Mouse (Mus musculus) forebrain, embryonic 14.5 days (tissue): ENCODE results near the gene Cd81. TPM values are rescaled to one million over a fixed set of nuclear protein-coding genes. Genes with fewer than 3 reads are reported as not detected.

Source experiments
- ATAC-seq: fragments of 200-750 bp; cut with Nextera tagmentation; 2 replicates; pipeline ENCODE4 v1.8.0; 2017; ENCODE audit warnings: mild to moderate bottlenecking, moderate library complexity
- DNase-seq: peaks from one replicate; pipeline ENCODE4 v3.0.0-alpha.2; 2015; ENCODE audit warnings: low spot score
- H3K27ac ChIP-seq: fragments of 300-500 bp; sonication (generic); 2 replicates; pipeline ENCODE4 v1.5.1; 2014; ENCODE audit warnings: low read depth, mild to moderate bottlenecking, control low read depth, low read length, moderate library complexity
- H3K27me3 ChIP-seq: fragments of 300-500 bp; sonication (generic); replicated peaks from 2 replicates; pipeline ENCODE4 v1.6.1; 2014; ENCODE audit warnings: low read length, control low read depth, mixed read lengths; ENCODE audit not compliant: control insufficient read depth, insufficient read depth
- H3K36me3 ChIP-seq: fragments of 300-500 bp; sonication (generic); 2 replicates; pipeline ENCODE4 v1.6.1; 2014; ENCODE audit warnings: low read length, control low read depth; ENCODE audit not compliant: control insufficient read depth, insufficient read depth
- H3K4me1 ChIP-seq: fragments of 300-500 bp; sonication (generic); 2 replicates; pipeline ENCODE4 v1.6.1; 2014; ENCODE audit warnings: antibody characterized with exemption, low read length, control low read depth; ENCODE audit not compliant: control insufficient read depth, insufficient read depth
- H3K4me2 ChIP-seq: fragments of 300-500 bp; sonication (generic); 2 replicates; pipeline ENCODE4 v1.6.1; 2014; ENCODE audit warnings: mild to moderate bottlenecking, control low read depth, low read length
- H3K4me3 ChIP-seq: fragments of 300-500 bp; sonication (generic); 2 replicates; pipeline ENCODE4 v1.5.1; 2014; ENCODE audit warnings: low read depth, low read length, control low read depth
- H3K9ac ChIP-seq: fragments of 300-500 bp; sonication (generic); 2 replicates; pipeline ENCODE4 v1.6.1; 2014; ENCODE audit warnings: mild to moderate bottlenecking, low read length, control low read depth, moderate library complexity
- H3K9me3 ChIP-seq: fragments of 300-500 bp; sonication (generic); replicated peaks from 2 replicates; pipeline ENCODE4 v1.6.1; 2016; ENCODE audit warnings: low read length, control low read depth, mixed read lengths; ENCODE audit not compliant: control insufficient read depth
- WGBS: fragments of 180-500 bp; shearing (Covaris S2); extraction: QIAGEN DNeasy Blood & Tissue Kit; methylation state at CpG from one replicate; pipeline ENCODE4 v1.1.7; 2014; 5-methylcytosine and 5-hydroxymethylcytosine counted together
- polyA plus RNA-seq: library from polyadenylated mRNA; unstranded; fragments of >200 nt; fragmentation: Nextera tagmentation; extraction: Ambion mirVana; gene quantifications from 2 replicates; pipeline ENCODE4 v1.2.1, GENCODE M21; 2014

Cd81 gene
- polyA plus RNA-seq, 1 experiment from 2014 or later = 343 TPM

DNA sequence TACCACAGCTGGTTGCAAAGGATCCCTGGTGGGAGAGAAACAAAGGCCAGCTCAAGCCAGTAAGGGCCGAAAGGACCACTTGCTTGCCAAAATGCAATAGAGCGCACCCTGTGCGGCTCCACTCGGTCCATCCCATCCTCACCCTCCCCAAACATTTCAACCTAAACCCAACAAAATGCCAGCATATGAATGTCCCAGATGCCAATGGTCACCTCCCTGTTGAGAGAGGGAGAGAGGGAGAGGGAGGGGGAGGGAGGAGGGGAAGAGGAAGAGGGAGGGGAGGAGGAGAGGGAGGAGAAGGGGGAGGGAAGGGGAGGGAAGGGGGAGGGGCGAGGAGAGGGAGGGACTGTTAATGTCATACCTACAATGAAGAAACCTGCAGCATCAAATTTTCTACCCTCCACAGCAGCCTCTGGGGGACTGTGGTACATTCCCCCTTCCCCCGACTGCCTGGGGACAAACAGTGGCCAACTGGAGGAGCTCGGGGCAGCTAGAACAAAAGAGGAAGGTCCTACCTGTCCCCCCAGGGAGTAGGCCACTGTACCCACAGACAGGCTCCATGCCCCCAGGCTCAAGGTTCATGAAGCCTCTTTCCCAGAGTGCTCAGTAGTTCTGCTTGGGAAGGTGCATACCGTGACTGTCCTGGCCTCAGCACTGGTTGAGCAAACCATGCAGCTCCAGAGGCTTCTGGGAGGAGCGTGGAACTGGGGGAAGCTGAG, 36.0 kb upstream of the Cd81 start:
- Histone ChIP-seq H3K9ac (no peak overlapping the region), H3K36me3 (no peaks in the 10 kb centered on the region), H3K27ac (0 out of 2 replicates have a peak overlapping the region, but pooled peaks have one; percentile 39), H3K9me3 (no peaks in the 10 kb centered on the region), H3K4me2 (no peak overlapping the region), H3K4me1 (peaks cover 12% of the 10 kb centered on the region), H3K4me3 (no peak overlapping the region), H3K27me3 (no peaks in the 10 kb centered on the region)
- WGBS = 47% methylated on average over 8 of the region's 9 CpGs
- ATAC-seq (peak; percentile 42), DNase-seq (no peak)

DNA sequence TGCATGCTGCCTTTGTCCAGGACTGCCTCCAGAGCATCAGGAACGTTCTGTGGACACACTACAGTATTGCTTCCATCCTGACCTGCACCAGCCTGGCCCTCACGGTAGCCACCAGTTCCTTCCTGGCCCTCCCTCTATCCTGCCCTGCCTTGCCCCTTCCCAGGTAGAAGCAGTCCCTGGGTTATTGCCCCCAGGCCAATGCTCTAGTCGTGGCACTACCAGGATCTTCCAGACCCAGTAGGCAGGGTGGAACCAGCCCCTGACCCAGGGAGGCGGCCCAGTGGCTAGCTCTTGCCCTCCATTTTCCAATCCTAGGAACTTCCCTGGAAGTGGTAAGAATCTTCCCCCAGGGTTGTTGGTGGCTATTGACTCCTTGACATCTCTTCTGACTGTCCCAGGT, 35.4 kb upstream of the Cd81 start:
- WGBS = 78% methylated on average over 4 of the region's 4 CpGs
- Histone ChIP-seq H3K4me1 (peaks cover 11% of the 10 kb centered on the region), H3K27ac (no peak overlapping the region), H3K9ac (no peak overlapping the region), H3K4me2 (no peak overlapping the region), H3K9me3 (no peaks in the 10 kb centered on the region), H3K36me3 (no peaks in the 10 kb centered on the region), H3K27me3 (no peaks in the 10 kb centered on the region), H3K4me3 (no peak overlapping the region)
- no peak for DNase-seq
- ATAC-seq = no peak

DNA sequence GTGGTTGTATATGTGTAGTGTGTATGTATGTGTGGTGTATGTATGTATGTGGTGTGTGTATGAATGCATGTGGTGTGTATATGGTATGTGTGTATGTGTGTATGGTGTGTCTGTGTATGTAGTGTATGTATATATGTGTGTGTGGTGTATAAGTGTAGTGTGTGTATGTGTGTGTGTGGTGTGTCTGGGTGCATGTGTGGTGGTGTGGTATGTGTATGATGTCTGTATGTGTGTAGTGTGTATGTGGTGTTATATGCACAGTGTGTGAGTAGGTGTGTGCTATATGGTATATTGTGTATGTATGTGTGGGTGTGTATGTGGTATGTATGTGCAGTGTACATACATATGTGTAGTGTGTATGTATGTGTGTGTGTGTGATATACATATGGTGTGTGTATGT, 32.5 kb upstream of the Cd81 start:
- Histone ChIP-seq H3K36me3 (0 out of 2 replicates have a peak, but pooled peaks cover under 1% of the 10 kb centered on the region), H3K9me3 (no peaks in the 10 kb centered on the region), H3K4me3 (no peak overlapping the region), H3K9ac (no peak overlapping the region), H3K4me1 (peaks cover 8% of the 10 kb centered on the region; the same call in 1 of the 2 replicates), H3K4me2 (no peak overlapping the region), H3K27me3 (no peaks in the 10 kb centered on the region), H3K27ac (no peak overlapping the region)
- ATAC-seq (no peak), DNase-seq (no peak)

DNA sequence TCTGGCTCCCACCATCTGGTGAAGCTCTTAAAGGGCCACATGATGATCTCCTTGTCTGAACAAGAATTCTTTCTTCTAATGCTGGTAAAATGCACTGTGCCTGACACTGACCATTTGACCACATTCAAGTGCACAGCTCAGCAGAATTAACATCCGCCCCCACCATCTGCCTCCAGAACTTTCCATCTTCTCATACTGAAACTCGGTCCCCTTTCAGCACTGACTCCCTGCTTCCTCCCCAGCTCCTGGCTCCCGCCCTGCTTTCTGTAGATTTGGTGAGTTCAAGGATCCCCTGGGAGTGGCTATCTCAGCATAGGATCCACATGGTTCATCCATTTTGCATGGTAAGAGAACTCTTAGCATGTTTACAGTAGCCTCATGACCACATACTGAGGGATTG, 31.8 kb upstream of the Cd81 start:
- H3K36me3 ChIP-seq = 0 out of 2 replicates have a peak, but pooled peaks cover 4% of the 10 kb centered on the region
- DNase-seq (no peak), ATAC-seq (no peak)
- H3K9me3 ChIP-seq = no peaks in the 10 kb centered on the region
- no peaks in the 10 kb centered on the region for H3K27me3 ChIP-seq
- WGBS = 84% methylated on average over 3 of the region's 3 CpGs
- no peak overlapping the region for H3K9ac ChIP-seq
- peaks cover 6% of the 10 kb centered on the region; the same call in 1 of the 2 replicates for H3K4me1 ChIP-seq
- H3K4me2 ChIP-seq = no peak overlapping the region
- H3K27ac ChIP-seq = no peak overlapping the region
- H3K4me3 ChIP-seq = no peak overlapping the region

DNA sequence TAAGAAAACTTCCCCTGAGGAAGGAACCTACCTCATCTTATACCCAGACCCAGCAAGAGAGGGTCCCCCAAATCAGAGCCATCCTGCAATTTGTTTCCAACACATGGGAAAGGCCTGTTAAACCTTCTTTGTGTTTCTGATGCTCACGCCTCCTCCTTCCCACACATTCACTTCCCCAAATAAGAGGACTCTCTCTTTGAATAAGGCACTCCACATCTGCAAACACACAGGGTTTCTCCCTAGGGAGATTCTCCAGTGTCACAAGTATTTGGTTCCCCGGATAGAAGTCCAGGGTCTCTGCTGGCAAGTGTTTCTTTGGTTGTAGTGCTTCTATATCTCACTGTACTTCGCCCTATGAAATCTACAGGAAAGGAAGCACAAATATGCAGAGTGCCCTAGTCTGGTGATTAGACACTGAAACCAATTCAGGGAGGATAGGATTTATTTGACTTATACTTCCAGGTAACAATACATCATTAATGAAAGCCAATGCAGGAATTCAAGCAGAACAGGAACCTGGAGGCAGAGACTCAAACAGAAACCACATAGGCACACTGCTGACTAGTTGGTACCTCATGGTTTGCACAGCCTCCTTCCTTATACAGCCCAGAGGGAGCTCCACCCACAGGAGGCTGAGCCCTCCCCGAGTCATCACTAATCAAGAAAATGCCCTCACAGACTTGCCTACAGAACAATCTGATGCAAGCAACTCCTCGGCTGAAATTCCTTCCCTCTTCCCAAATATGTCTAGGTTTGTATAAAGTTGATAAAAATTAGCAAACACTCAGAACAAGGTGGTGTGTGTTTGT, 31.0 kb upstream of the Cd81 start:
- H3K36me3 ChIP-seq = 0 out of 2 replicates have a peak, but pooled peaks cover 4% of the 10 kb centered on the region
- no peak overlapping the region for H3K9ac ChIP-seq
- H3K9me3 ChIP-seq = no peaks in the 10 kb centered on the region
- no peak overlapping the region for H3K4me3 ChIP-seq
- 71% methylated on average over 5 of the region's 5 CpGs for WGBS
- no peak for ATAC-seq
- DNase-seq = no peak
- no peak overlapping the region for H3K4me2 ChIP-seq
- H3K27me3 ChIP-seq = no peaks in the 10 kb centered on the region
- no peak overlapping the region for H3K27ac ChIP-seq
- H3K4me1 ChIP-seq = no peaks in the 10 kb centered on the region

DNA sequence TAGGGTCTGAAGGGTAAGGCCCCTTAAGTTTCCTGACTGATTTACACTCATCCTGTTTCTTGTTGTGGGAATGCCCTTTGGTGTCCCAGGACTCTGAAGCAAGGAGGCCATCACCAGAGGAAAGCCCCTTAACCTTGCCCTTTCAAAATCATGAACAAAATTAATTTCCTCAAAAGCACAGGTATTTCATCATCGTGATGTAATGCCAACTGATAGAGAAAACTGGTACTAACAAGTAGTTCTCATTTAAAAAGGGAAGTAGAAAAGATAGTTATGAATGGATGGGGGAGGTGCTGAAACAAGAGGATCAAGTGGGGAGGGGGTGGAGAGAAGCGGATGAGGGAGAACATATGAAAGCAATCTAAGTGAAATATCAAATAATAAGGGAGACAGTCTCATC, 29.0 kb upstream of the Cd81 start:
- ATAC-seq (no peak), DNase-seq (no peak)
- WGBS = 97% methylated on average over 2 of the region's 2 CpGs
- no peaks in the 10 kb centered on the region for H3K4me1 ChIP-seq
- no peak overlapping the region for H3K4me3 ChIP-seq
- no peak overlapping the region for H3K4me2 ChIP-seq
- no peak overlapping the region for H3K27ac ChIP-seq
- H3K9me3 ChIP-seq = no peaks in the 10 kb centered on the region
- H3K36me3 ChIP-seq = 0 out of 2 replicates have a peak, but pooled peaks cover 4% of the 10 kb centered on the region
- H3K27me3 ChIP-seq = no peaks in the 10 kb centered on the region
- no peak overlapping the region for H3K9ac ChIP-seq

DNA sequence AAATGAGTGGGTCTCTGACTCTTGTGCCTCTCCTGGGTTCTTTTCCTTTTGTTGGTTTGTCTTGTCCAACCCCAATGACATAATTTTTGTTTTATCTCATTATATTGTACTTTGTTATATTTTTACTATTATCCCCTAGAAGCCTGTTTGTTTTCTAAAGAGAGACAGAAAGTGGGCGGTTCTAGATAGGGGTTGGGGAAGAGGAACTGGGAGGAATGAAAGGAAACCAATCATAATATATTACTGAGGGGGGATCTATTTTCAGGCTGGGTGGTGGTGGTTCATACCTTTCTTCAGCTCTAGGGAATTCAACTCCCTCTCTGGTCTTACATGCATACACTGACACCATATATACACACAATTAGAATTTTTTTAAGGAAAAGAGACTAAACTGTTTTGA, 28.2 kb upstream of the Cd81 start:
- Histone ChIP-seq H3K9me3 (no peaks in the 10 kb centered on the region), H3K4me1 (no peaks in the 10 kb centered on the region), H3K27ac (no peak overlapping the region), H3K4me2 (no peak overlapping the region), H3K36me3 (0 out of 2 replicates have a peak, but pooled peaks cover 4% of the 10 kb centered on the region), H3K9ac (no peak overlapping the region), H3K27me3 (no peaks in the 10 kb centered on the region), H3K4me3 (no peak overlapping the region)
- ATAC-seq (no peak), DNase-seq (no peak)
- 97% methylated on average over 1 of the region's 1 CpGs for WGBS

DNA sequence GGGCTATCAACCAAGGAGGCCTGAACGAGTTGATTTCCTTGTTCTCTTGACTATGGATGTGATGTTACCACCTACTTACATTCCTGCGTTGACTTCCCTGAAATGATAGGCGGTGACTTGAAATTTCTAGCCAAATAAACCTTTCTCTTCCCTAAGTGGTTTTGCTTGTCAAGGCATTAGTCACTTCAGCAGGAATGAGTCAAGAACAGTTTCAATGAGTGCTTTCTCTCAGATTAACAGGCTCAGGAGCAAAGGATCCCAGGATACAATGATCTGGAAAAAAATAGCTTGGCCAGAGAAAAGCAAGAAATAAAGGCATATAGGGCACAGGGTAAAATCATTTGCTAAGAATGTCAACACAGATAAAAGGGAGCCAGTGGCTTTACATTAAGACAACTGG, 27.0 kb upstream of the Cd81 start:
- WGBS = 90% methylated on average over 3 of the region's 3 CpGs
- no peak overlapping the region for H3K27ac ChIP-seq
- H3K9me3 ChIP-seq = no peaks in the 10 kb centered on the region
- no peak overlapping the region for H3K4me3 ChIP-seq
- H3K4me1 ChIP-seq = no peaks in the 10 kb centered on the region
- no peak for ATAC-seq
- H3K9ac ChIP-seq = no peak overlapping the region
- H3K27me3 ChIP-seq = no peaks in the 10 kb centered on the region
- H3K4me2 ChIP-seq = no peak overlapping the region
- 0 out of 2 replicates have a peak, but pooled peaks cover 4% of the 10 kb centered on the region for H3K36me3 ChIP-seq
- DNase-seq = no peak

DNA sequence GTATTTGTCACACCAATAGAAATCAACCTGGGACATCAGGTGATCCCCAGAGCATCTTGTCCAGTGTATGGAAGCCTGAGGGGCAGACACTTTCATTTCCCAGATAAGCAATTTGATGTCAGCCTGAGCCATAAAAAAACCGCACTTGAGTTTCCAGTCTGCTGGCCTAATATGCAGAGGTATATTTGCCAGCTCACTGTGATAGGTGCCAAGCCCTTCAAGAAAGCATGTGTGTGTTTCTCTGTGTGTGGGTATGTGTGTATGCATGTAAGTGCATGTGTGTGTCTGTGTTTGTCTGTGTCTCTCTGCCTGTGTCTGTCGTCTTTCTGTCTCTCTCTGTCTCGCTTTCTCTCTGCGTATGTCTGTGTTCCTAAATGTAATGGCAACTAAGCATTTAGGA, 25.3 kb upstream of the Cd81 start:
- Histone ChIP-seq H3K9me3 (no peaks in the 10 kb centered on the region), H3K27me3 (no peaks in the 10 kb centered on the region), H3K4me1 (no peaks in the 10 kb centered on the region), H3K27ac (no peak overlapping the region), H3K36me3 (0 out of 2 replicates have a peak, but pooled peaks cover 4% of the 10 kb centered on the region), H3K4me3 (no peak overlapping the region), H3K4me2 (no peak overlapping the region), H3K9ac (no peak overlapping the region)
- peak; percentile 25 for DNase-seq
- WGBS = 92% methylated on average over 4 of the region's 4 CpGs
- ATAC-seq = no peak; the same call in 1 of the 2 replicates
